Mouse (Mus musculus) induced T-regulatory cell, adult 2 months (primary cell): ENCODE data around the gene Fbrsl1.
"Not testable (repeated sequence)": the region's sequence is repeated elsewhere in the genome, so short reads cannot be mapped to it uniquely, and the experiment has no call there.

Source experiments
- DNase-seq: peaks from one replicate; pipeline ENCODE4 v3.0.0-alpha.2; 2012; ENCODE audit warnings: low read depth

The Fbrsl1 gene

DNA sequence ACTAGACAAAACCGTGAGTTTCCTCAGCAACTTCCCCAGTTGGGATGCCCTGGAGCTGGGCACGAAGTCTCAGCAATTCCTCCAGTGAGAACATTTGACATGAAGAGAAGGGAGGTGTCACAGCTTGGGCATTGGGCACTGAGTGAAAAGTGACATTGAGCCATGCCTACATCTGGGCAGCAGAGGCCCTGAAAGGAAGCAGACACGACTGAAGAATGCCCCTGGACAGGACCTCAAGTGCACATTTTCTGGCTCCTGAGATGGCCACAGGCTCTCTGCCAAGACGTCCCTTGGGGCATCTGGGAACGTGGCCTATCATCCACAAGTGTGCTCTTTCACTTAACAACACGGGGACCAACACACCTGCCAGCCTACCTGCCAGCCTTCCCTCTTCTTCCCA, 991 bp upstream of the Fbrsl1 start:
- no peak for DNase-seq

- DNase-seq: peak; percentile 66
Measured at GRCm38 (mm10) chr5:110447720-110448435, 425 bp downstream of the Fbrsl1 start.

DNA sequence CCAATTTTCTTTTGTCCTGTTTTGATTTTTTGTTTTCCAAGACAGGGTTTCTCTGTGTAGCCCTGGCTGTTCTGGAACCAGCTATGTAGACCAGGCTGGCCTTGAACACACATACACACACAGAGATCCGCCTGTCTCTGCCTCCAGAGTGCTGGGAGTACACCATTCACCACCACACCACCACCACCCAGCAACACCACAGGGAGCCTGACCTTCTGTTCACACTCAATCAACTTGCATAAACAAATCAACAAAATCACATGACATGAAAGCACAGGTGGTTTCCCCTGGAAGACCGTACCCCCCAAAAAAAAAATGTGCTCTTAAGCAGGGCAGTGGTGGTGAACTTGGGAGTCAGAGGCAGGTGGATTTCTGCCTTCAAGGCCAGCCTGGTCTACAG, 3.8 kb downstream of the Fbrsl1 start:
- DNase-seq: no peak

DNA sequence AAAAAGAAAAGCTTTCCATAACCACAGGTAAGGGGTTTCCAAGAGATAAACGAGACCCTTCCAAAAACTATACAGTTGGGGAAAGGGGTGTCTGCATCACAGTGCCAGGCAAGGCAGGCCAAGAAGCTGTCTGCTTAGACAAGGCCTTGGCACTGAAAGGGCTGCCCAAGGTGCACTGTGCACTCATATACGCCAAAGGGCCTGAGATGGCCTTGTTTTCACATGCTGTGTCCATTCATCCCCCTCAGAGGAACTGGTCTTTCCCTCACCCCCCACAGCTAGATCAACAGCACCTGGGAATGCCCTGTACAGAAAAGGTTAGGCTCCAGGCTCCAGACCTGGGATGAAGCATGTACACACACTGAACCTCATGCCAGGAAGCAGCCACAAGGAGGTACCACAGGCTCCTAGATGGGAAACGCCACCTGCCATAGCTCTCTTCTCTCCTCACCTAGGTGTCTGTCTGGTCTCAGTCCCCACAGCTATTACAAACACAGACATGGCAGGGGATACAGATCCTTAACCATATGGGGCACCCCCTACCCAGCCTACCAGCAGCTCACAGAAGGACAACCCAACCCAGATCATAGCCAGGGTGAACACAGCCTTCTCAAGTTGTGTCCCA, 5.2 kb downstream of the Fbrsl1 start:
- DNase-seq: no peak

DNA sequence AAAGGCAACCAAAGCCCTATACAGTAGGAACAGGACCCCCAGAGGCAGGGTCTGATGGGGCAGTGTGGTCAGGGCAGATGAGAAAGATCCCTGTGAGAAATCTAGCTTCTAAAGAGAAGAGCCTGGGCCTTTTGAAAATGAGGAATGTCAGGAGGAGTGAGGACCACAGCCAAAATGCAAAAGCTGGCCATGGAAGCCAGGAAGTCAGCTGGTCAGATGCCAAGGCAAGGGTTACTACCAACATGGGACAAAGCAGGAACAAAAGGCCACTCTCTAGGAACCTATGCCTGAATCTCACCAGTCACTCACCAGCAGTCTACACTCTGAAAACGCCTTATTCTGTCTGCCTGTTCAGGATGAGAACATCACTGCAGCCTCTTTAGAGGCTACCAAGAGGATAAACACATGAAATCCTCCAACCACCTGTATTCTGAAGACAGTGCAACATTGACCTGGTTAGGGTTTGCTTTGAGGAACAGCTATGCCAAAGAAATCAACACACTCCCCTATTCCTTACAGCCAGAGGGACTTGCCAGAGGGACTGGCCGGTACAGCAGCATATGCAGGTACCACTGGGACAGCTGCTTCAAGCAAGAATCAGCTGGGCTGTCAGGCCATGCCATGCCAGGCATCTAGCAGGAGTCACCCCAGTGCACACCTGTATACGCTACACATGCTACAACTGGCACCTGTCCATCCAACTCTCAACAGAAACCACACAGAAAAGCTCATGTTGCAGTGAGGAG, 8.6 kb downstream of the Fbrsl1 start:
- no peak for DNase-seq

DNA sequence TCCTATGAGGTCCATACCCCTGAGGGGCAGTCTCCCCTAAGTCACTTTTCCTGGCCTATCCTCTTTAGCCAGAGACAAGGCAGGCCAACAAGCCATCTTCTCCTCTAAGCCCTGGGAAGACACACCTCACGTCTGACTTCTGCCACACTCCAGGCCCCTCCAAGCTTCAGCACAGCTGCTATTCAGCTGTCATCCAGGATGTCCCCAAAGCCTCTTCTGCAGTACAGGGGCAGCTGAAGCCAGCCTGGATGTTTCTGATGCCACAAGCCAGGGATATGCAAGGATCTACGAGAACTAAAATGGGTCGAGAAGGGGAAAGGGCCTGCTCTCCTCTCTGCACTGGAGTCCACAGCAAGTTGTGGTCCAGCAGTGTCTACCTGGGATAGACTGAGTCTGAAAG, 9.7 kb downstream of the Fbrsl1 start:
- no peak for DNase-seq

GRCm38 (mm10) chr5:110437632-110438261, 10.6 kb downstream of the Fbrsl1 start:
- DNase-seq: no peak

GRCm38 (mm10) chr5:110436166-110436565, 12.1 kb downstream of the Fbrsl1 start:
- not testable (repeated sequence) for DNase-seq

- peak; percentile 43 for DNase-seq
Measured at GRCm38 (mm10) chr5:110434816-110435215, 13.5 kb downstream of the Fbrsl1 start.

DNA sequence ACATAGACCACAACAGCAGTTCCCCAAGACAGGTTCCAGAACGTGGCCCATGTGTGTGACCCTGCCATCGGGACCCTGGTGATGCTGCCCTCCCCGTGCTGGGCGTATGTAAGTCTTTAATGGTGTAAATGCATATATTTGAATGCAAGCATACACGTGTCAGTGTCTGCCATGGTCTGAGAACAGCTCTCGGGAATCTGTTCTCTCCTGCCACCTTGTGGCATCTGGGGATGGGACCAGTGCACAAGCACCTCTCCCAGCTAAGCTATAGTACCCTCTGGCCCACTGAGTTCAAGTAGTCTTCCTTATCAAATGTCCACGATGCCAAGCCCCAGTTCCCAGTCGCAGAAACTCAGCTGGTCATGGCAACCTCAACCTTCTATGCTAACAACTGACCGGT, 19.3 kb downstream of the Fbrsl1 start:
- peak; percentile 58 for DNase-seq

GRCm38 (mm10) chr5:110428290-110428689, 20.0 kb downstream of the Fbrsl1 start:
- no peak for DNase-seq

DNA sequence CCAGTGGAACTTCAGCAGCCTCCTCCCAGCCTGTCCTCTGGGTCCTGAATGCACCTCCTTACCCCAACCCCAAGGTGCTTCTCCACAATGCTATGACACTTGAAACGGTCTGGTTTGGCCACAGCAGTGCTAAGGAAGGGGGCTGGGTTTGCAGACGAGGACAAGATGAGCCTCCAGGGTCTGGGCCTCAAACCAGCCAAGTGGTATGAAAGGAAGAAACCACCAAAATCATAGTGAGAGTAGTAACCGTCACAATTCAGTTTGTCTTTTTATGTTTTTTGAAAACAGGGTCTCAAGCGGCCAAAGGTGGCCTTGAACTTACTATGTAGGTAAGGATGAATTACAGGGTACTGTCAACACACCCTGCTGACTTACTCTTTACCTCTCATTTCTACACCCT, 23.1 kb downstream of the Fbrsl1 start:
- DNase-seq: no peak

DNA sequence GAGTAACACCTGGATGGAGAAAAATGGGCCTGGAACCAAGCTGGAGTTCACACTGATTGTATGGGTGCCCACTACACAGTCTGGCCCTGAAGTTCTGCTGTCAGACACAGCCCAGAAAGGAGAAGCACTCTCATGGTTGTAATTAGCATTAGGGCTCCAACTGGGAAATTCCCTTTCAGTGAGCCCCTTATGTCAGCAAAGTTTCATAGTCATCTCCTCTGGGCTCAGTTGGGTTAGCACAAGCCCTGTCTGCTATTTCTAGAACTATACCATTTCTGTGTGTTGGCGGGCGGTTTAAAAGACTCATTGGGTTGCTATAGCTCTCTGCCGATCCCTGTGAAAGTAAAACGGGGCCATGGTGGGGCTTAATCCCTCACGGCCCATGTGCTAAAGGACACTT, 24.1 kb downstream of the Fbrsl1 start:
- no peak for DNase-seq

DNA sequence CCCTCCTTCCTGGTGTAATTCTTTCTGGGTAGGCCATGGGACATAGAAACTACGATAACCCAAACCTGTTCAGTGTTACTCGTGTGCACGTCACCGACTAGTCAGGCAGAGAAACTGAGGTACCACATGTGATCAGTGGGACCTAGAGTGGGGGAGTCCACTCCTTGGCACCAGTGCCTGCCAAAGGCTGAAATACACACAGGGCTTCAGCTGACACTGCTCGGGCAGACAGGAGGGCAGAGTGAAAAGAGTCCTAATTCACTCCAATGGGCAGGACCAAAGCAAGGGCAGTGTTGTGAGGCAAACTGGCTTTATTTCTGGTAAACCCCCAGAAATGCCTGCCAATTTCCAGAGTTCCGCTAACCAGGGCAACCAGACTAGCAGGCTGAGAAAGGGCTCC, 26.9 kb downstream of the Fbrsl1 start:
- no peak for DNase-seq

- DNase-seq: no peak
Measured at GRCm38 (mm10) chr5:110420950-110421349, 27.4 kb downstream of the Fbrsl1 start.

GRCm38 (mm10) chr5:110420201-110420600, 28.1 kb downstream of the Fbrsl1 start:
- no peak for DNase-seq

DNA sequence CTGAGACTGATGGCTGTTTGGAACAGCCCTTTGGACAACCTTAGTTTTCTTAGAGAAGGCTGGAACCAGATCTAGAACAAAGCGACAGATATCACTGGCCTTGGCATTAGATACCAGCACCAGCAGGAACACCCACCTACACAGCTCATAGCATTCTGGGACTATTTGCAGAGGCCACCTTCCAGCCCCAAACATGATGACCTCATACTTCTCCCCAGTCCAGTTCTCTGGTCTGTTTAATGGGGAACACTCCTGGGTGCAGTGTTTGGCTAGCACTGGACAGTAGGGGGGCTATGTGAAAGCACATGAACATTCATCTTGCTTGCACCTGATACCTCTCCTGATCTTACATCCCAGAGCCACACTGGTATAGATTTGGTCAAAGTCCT, 29.8 kb downstream of the Fbrsl1 start:
- no peak for DNase-seq

DNA sequence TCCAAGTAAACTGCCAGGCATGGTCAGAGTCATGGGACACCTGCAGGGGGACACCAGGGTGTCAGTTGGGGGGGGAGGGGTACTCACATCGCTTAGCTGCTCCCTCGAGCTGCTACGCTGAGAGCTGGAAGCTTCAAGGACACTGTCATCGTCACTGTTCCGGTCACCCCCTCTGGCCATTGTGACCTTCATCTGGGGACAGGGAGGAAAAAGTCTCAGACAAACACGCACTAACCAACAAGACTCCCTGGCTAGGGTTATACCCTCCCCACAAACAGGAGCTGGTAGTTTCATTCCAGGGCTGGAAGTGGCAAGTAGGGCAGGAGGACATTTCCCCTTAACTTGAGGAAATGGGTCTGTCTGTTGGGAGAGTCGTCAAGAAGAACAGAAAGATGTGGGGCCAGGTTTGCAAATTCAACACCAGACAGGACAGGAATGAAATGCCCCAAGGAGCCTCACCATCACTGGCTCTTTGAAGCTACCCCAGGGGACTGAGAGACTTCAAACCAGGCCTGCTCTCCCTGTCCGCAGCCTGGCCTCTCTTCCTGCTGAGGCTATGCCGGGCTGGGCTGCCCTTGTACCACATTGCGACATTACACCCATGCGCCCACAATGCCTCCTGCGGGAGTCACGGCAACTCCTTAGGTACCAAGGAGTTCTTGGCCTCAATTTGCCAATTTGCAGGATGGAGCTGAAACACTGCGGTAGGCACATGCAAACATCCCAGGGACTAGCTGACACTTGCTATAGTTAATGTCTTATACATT, 30.4 kb downstream of the Fbrsl1 start:
- no peak for DNase-seq

DNA sequence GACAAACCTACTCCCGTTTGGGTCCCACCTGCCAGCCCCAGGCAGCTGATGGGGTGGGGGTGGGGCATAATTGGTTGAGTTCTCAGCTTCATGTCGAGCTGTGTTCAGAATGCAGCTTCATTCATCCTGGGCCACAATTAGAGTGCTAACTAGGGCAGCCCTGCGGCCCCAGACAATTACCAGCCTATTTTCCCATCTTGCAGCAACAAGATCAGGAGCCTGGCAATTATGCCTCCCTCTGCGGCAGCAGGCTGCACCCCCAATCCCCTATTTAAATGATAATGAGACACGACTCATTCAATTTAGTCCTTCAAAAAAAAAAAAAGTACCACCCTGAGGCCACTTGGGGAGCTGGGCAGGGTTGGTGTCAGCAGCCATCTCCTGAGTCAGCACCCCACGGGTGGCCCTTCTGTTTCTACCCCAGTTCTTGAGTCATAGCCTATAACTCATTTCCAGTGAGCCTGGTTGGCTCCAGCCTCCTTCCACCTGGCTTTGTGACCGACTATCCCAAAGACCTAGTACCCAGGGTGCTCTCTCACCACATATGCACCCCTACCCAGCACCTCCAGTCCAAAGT, 31.4 kb downstream of the Fbrsl1 start:
- DNase-seq: no peak

- DNase-seq: no peak
Measured at GRCm38 (mm10) chr5:110415806-110416700, 32.2 kb downstream of the Fbrsl1 start.

DNA sequence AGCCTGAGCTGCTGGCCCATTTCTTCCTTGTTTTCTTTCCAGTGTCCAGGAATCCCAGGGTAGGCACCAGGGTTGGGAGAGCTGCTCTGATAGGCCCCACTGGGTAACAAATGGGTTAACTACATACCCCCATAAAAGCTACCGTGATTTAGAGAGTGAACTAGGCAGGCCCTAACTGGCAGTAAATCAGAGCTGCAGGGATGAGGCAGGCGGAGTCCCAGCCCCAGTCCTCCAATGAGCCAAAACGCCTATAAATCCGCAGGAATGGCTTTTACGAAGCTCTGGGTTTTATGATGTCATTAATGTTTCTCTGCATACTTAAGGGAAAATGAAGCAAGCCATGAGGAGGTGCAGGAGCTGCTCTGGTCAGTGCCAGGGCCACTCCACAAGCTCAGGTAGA, 33.3 kb downstream of the Fbrsl1 start:
- DNase-seq: no peak
